Mouse (Mus musculus) cerebellum, adult 2 months (tissue): ENCODE data around the gene Med24. TPM values are rescaled to one million over a fixed set of nuclear protein-coding genes. Genes with fewer than 3 reads are reported as not detected.
A peak's percentile ranks its signal among the peaks of the same experiment; 100 is the strongest.

ENCODE experiments used
- DNase-seq, 2 experiments: peaks; one replicate each; pipeline ENCODE4 v3.0.0; 2021
- H3K27ac ChIP-seq: fragments of 200-500 bp; 2 replicates; pipeline ENCODE4 v1.5.1; 2012; ENCODE audit warnings: low read length, control low read depth, inconsistent platforms; ENCODE audit not compliant: insufficient read depth
- H3K27me3 ChIP-seq: fragments of 200-500 bp; 2 replicates; pipeline ENCODE4 v1.6.1; 2012; ENCODE audit warnings: inconsistent platforms, mild to moderate bottlenecking, low read length, moderate library complexity; ENCODE audit not compliant: control insufficient read depth, insufficient read depth
- H3K4me1 ChIP-seq: fragments of 200-500 bp; 2 replicates; pipeline ENCODE4 v1.6.1; 2011; ENCODE audit warnings: low read length; ENCODE audit not compliant: control insufficient read depth, insufficient read depth
- H3K4me3 ChIP-seq: fragments of 200-500 bp; replicated peaks from 2 replicates; pipeline ENCODE3; 2011; ENCODE audit warnings: mild to moderate bottlenecking, low read depth, low read length, control low read depth; ENCODE audit not compliant: insufficient read depth
- CTCF ChIP-seq: fragments of 200-500 bp; IDR thresholded peaks from 2 replicates; pipeline ENCODE4 v1.5.1; 2011; ENCODE audit warnings: low read depth, mild to moderate bottlenecking, control low read depth, low read length, moderate library complexity, borderline replicate concordance; ENCODE audit not compliant: insufficient read depth
- POLR2A ChIP-seq: fragments of 200-500 bp; IDR thresholded peaks from 2 replicates; pipeline ENCODE4 v1.6.1; 2011; ENCODE audit warnings: low read length, control low read depth, borderline replicate concordance; ENCODE audit not compliant: insufficient read depth
- WGBS: fragments of 180-500 bp; shearing (Covaris S2); methylation state at CpG from one replicate; pipeline ENCODE4 v1.1.7; 2018; 5-methylcytosine and 5-hydroxymethylcytosine counted together
- polyA plus RNA-seq: library from polyadenylated mRNA; depleted of rRNA; stranded (reverse); fragments of >200 nt; gene quantifications from 2 replicates; pipeline ENCODE4 v1.2.3, GENCODE M21; 2012

The Med24 gene
- polyA plus RNA-seq, 1 experiment: 105 TPM

GRCm38 (mm10) chr11:98773635-98774295, 44.5 kb upstream of the Med24 start:
- under 1% methylated on average over 37 of the region's 37 CpGs for WGBS
- DNase-seq: peak; percentile 99
- peak overlapping the region; percentile 89 for H3K4me3 ChIP-seq
- peak; percentile 66; the same call in 1 of the 2 replicates for TF ChIP-seq POLR2A
- TF ChIP-seq CTCF: no peak; the same call in 1 of the 2 replicates
- H3K27me3 ChIP-seq: no peaks in the 10 kb centered on the region
- H3K27ac ChIP-seq: peak overlapping the region; percentile 96
- peaks cover 30% of the 10 kb centered on the region for H3K4me1 ChIP-seq

GRCm38 (mm10) chr11:98772667-98773171, 43.5 kb upstream of the Med24 start:
- no peaks in the 10 kb centered on the region for H3K27me3 ChIP-seq
- H3K4me3 ChIP-seq: peak overlapping the region; percentile 89
- TF ChIP-seq CTCF: no peak
- no peak for TF ChIP-seq POLR2A
- DNase-seq: peak; percentile 64 to 69
- H3K4me1 ChIP-seq: peaks cover 38% of the 10 kb centered on the region
- WGBS: 1% methylated on average over 8 of the region's 8 CpGs
- peak overlapping the region; percentile 35; the same call in 1 of the 2 replicates for H3K27ac ChIP-seq

- TF ChIP-seq POLR2A: no peak
- TF ChIP-seq CTCF: no peak
- DNase-seq: peak; percentile 54 to 65
- Histone ChIP-seq H3K27me3 (no peaks in the 10 kb centered on the region), H3K27ac (peak overlapping the region; percentile 35; the same call in 1 of the 2 replicates), H3K4me1 (peaks cover 42% of the 10 kb centered on the region), H3K4me3 (peak overlapping the region; percentile 89)
- WGBS: 31% methylated on average over 11 of the region's 11 CpGs
Observed at GRCm38 (mm10) chr11:98771844-98772525, 42.8 kb upstream of the Med24 start.

GRCm38 (mm10) chr11:98771131-98771530, 41.9 kb upstream of the Med24 start:
- WGBS: 67% methylated on average over 18 of the region's 18 CpGs
- Histone ChIP-seq H3K27me3 (no peaks in the 10 kb centered on the region), H3K4me1 (peaks cover 51% of the 10 kb centered on the region), H3K27ac (no peak overlapping the region), H3K4me3 (peak overlapping the region; percentile 15)
- DNase-seq: peak; percentile 34 to 48
- no peak for TF ChIP-seq CTCF
- TF ChIP-seq POLR2A: no peak

- Histone ChIP-seq H3K4me3 (no peak overlapping the region), H3K27me3 (no peaks in the 10 kb centered on the region), H3K4me1 (peaks cover 53% of the 10 kb centered on the region), H3K27ac (no peak overlapping the region)
- 45% methylated on average over 26 of the region's 26 CpGs for WGBS
- TF ChIP-seq POLR2A (no peak), CTCF (no peak)
- DNase-seq: peak; percentile 45 to 54
Observed at GRCm38 (mm10) chr11:98770096-98770975, 41.1 kb upstream of the Med24 start.

GRCm38 (mm10) chr11:98769007-98769954, 40.0 kb upstream of the Med24 start:
- WGBS: 56% methylated on average over 25 of the region's 25 CpGs
- Histone ChIP-seq H3K4me3 (no peak overlapping the region), H3K27me3 (no peaks in the 10 kb centered on the region), H3K27ac (no peak overlapping the region), H3K4me1 (peaks cover 55% of the 10 kb centered on the region)
- DNase-seq: peak; percentile 34 to 51
- no peak for TF ChIP-seq CTCF
- no peak for TF ChIP-seq POLR2A
